Mouse (Mus musculus) heart, postnatal 36 days (tissue): ENCODE measurements at regions not wholly inside any gene's neighbourhood (a gene's known extent, or its start where the extent isn't known, plus 50 kb on each side); places are given as distances from the start of the nearest gene placed in this dataset.
"Not testable (repeated sequence)": the region's sequence is repeated elsewhere in the genome, so short reads cannot be mapped to it uniquely, and the experiment has no call there.

Experiments used
- DNase-seq, 2 experiments: peaks; one replicate each; pipeline ENCODE4 v3.0.0; 2021 to 2022
- intact Hi-C: fragments of 180-260 bp; cut with DNase I; formaldehyde crosslinking; loops from one replicate; pipeline ENCODE4 v1.15.1; 2025

GRCm38 (mm10) chr5:142281997-142282396, 119.3 kb upstream of the Foxk1 start:
- no peak for DNase-seq
- intact Hi-C loops: no loop called here

- intact Hi-C loops: no loop called here
- DNase-seq: no peak
Observed at GRCm38 (mm10) chr5:142287981-142288380, 113.3 kb upstream of the Foxk1 start.

- intact Hi-C loops: no loop called here
Observed at GRCm38 (mm10) chr5:142291451-142291850, 109.8 kb upstream of the Foxk1 start.

GRCm38 (mm10) chr5:142296401-142296800, 104.9 kb upstream of the Foxk1 start:
- DNase-seq, intact Hi-C loops: not testable (repeated sequence)

More at GRCm38 (mm10) chr5:142291451-142291850, 109.8 kb upstream of the Foxk1 start:
- DNase-seq: no peak

- intact Hi-C loops: no loop called here
- no peak for DNase-seq
Observed at GRCm38 (mm10) chr5:142299621-142300020, 101.7 kb upstream of the Foxk1 start.

- intact Hi-C loops: no loop called here
Observed at GRCm38 (mm10) chr5:142308511-142308910, 92.8 kb upstream of the Foxk1 start.

GRCm38 (mm10) chr5:142313944-142314343, 87.4 kb upstream of the Foxk1 start:
- intact Hi-C loops: loop anchor here (5.0 kb wide), 1 partner anchor 1072 kb away; the partner anchor contains the start of gene Sdk1
- peak; percentile 30 to 42 for DNase-seq

More at GRCm38 (mm10) chr5:142308511-142308910, 92.8 kb upstream of the Foxk1 start:
- DNase-seq: no peak

GRCm38 (mm10) chr5:142314466-142314865, 86.8 kb upstream of the Foxk1 start:
- no peak for DNase-seq
- intact Hi-C loops: loop anchor here (5.0 kb wide), 1 partner anchor 1072 kb away; the partner anchor contains the start of gene Sdk1

- peak; percentile 61 to 68 for DNase-seq
- intact Hi-C loops: loop anchor here (1.0 to 5.0 kb wide), 5 partner anchors 129 to 1472 kb away; no protein-coding TSS in a partner anchor
Observed at GRCm38 (mm10) chr5:142319268-142319667, 82.0 kb upstream of the Foxk1 start.

GRCm38 (mm10) chr5:142321316-142321715, 80.0 kb upstream of the Foxk1 start:
- intact Hi-C loops: no loop called here

GRCm38 (mm10) chr5:142324928-142325327, 76.4 kb upstream of the Foxk1 start:
- DNase-seq: no peak
- intact Hi-C loops: no loop called here

More at GRCm38 (mm10) chr5:142321316-142321715, 80.0 kb upstream of the Foxk1 start:
- DNase-seq: no peak

GRCm38 (mm10) chr5:142325560-142325959, 75.7 kb upstream of the Foxk1 start:
- intact Hi-C loops: no loop called here

GRCm38 (mm10) chr5:142327261-142327660, 74.0 kb upstream of the Foxk1 start:
- intact Hi-C loops: no loop called here
- peak in 1 of 2 experiments; percentile 19 for DNase-seq

More at GRCm38 (mm10) chr5:142325560-142325959, 75.7 kb upstream of the Foxk1 start:
- no peak for DNase-seq

GRCm38 (mm10) chr5:142329724-142330520, 71.4 kb upstream of the Foxk1 start:
- intact Hi-C loops: no loop called here
- DNase-seq: no peak

GRCm38 (mm10) chr5:142332744-142333143, 68.6 kb upstream of the Foxk1 start:
- no peak for DNase-seq
- intact Hi-C loops: no loop called here

- no peak for DNase-seq
- intact Hi-C loops: no loop called here
Observed at GRCm38 (mm10) chr5:142337436-142337835, 63.9 kb upstream of the Foxk1 start.

- intact Hi-C loops: no loop called here
Observed at GRCm38 (mm10) chr5:142338051-142338450, 63.2 kb upstream of the Foxk1 start.

GRCm38 (mm10) chr5:142340205-142341025, 60.9 kb upstream of the Foxk1 start:
- intact Hi-C loops: no loop called here

More at GRCm38 (mm10) chr5:142338051-142338450, 63.2 kb upstream of the Foxk1 start:
- DNase-seq: no peak

GRCm38 (mm10) chr5:142341026-142341432, 60.3 kb upstream of the Foxk1 start:
- intact Hi-C loops: no loop called here
- no peak for DNase-seq

More at GRCm38 (mm10) chr5:142340205-142341025, 60.9 kb upstream of the Foxk1 start:
- DNase-seq: peak; percentile 12 to 13

- intact Hi-C loops: no loop called here
Observed at GRCm38 (mm10) chr5:142346454-142346853, 54.8 kb upstream of the Foxk1 start.

GRCm38 (mm10) chr5:142350574-142350973, 50.7 kb upstream of the Foxk1 start:
- no peak for DNase-seq
- intact Hi-C loops: no loop called here

More at GRCm38 (mm10) chr5:142346454-142346853, 54.8 kb upstream of the Foxk1 start:
- no peak for DNase-seq
